Mouse (Mus musculus): ENCODE measurements at regions not wholly inside any gene's neighbourhood (a gene's known extent, or its start where the extent isn't known, plus 50 kb on each side); places are given as distances from the start of the nearest gene placed in this dataset.

- DNase-seq (ENCODE audit: low spot score) (no peak), ATAC-seq (ENCODE audit: low FRiP score) (no peak)
- WGBS = 84% methylated on average over 1 of the region's 1 CpGs
- no peak overlapping the region for H3K9ac ChIP-seq (replicated peaks; ENCODE audit: low read length, poor library complexity, severe bottlenecking)
- H3K36me3 ChIP-seq (ENCODE audit: insufficient read depth, low read length) = no peaks in the 10 kb centered on the region
- no peak overlapping the region for H3K27ac ChIP-seq (ENCODE audit: low read depth, low read length)
- H3K4me2 ChIP-seq (ENCODE audit: low read depth, low read length, poor library complexity, severe bottlenecking) = no peak overlapping the region
- no peaks in the 10 kb centered on the region for H3K4me1 ChIP-seq (ENCODE audit: insufficient read depth, low read length)
- H3K27me3 ChIP-seq (ENCODE audit: insufficient read depth, low read length) = no peaks in the 10 kb centered on the region
- no peaks in the 10 kb centered on the region for H3K9me3 ChIP-seq (ENCODE audit: low read length)
- TF ChIP-seq CTCF (IDR thresholded peaks at IDR 0.05) = no peak
- no peak overlapping the region for H3K4me3 ChIP-seq (ENCODE audit: low read depth, low read length)
Observed at GRCm38 (mm10) chr12:64688618-64689017, 214.1 kb upstream of the Fscb start.

GRCm38 (mm10) chr12:64640864-64641416, 166.4 kb upstream of the Fscb start:
- DNase-seq (ENCODE audit: low spot score) (peak; percentile 76), ATAC-seq (ENCODE audit: low FRiP score) (no peak)
- H3K36me3 ChIP-seq (ENCODE audit: insufficient read depth, low read length) = no peaks in the 10 kb centered on the region
- H3K4me2 ChIP-seq (ENCODE audit: low read depth, low read length, poor library complexity, severe bottlenecking) = no peak overlapping the region
- 20% methylated on average over 1 of the region's 1 CpGs for WGBS
- no peaks in the 10 kb centered on the region for H3K27me3 ChIP-seq (ENCODE audit: insufficient read depth, low read length)
- H3K4me3 ChIP-seq (ENCODE audit: low read depth, low read length) = no peak overlapping the region
- no peak overlapping the region for H3K27ac ChIP-seq (ENCODE audit: low read depth, low read length)
- peak; percentile 83 for TF ChIP-seq CTCF (IDR thresholded peaks at IDR 0.05)
- no peak overlapping the region for H3K9ac ChIP-seq (replicated peaks; ENCODE audit: low read length, poor library complexity, severe bottlenecking)
- H3K4me1 ChIP-seq (ENCODE audit: insufficient read depth, low read length) = no peaks in the 10 kb centered on the region
- H3K9me3 ChIP-seq (ENCODE audit: low read length) = no peaks in the 10 kb centered on the region

GRCm38 (mm10) chr12:64614877-64615276, 140.4 kb upstream of the Fscb start:
- no peaks in the 10 kb centered on the region for H3K36me3 ChIP-seq (ENCODE audit: insufficient read depth, low read length)
- no peak overlapping the region for H3K9ac ChIP-seq (replicated peaks; ENCODE audit: low read length, poor library complexity, severe bottlenecking)
- no peaks in the 10 kb centered on the region for H3K4me1 ChIP-seq (ENCODE audit: insufficient read depth, low read length)
- no peaks in the 10 kb centered on the region for H3K27me3 ChIP-seq (ENCODE audit: insufficient read depth, low read length)
- no peak overlapping the region for H3K4me2 ChIP-seq (ENCODE audit: low read depth, low read length, poor library complexity, severe bottlenecking)
- TF ChIP-seq CTCF (IDR thresholded peaks at IDR 0.05) = no peak
- no peak overlapping the region for H3K4me3 ChIP-seq (ENCODE audit: low read depth, low read length)
- no peak overlapping the region for H3K27ac ChIP-seq (ENCODE audit: low read depth, low read length)
- no peaks in the 10 kb centered on the region for H3K9me3 ChIP-seq (ENCODE audit: low read length)
- ATAC-seq (ENCODE audit: low FRiP score) (no peak), DNase-seq (ENCODE audit: low spot score) (no peak)

All from midbrain, postnatal 0 days (tissue).